Mouse (Mus musculus) c-Kit-positive CD71-negative TER-119-negative erythroid progenitor cells, embryonic 14.5 days (primary cell): Measurements from ENCODE around the gene Bdp1.
A peak's percentile ranks its signal among the peaks of the same experiment; 100 is the strongest.
"Not testable (repeated sequence)": the region's sequence is repeated elsewhere in the genome, so short reads cannot be mapped to it uniquely, and the experiment has no call there.

Source experiments
- DNase-seq: peaks from one replicate; pipeline ENCODE4 v3.0.0-alpha.2; 2013; ENCODE audit warnings: low read depth

Gene Bdp1

DNA sequence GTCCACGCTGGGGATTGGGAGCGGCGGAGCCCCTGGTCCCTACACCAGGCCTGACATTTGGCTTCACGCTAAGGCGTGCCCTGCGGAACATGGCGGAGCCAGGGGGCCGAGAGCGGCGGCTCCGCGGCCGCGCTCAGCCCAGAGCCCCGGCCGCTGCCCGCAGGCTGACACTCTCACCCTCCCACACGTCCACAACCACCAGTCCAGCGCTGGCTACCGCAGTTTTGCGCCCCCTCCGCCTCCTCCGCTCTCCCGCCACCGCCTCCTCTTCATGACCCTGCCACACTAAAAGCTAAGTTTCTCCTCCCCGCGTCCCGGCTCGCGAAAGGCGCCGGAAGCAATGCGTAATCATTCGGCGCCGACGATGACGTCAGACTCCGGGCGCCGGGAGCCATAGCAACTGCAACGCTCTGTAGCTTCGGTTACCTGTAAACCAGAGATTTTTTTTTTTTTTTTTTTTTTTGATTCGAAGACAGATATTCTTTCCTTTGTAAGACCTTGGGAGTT, at the start of gene Bdp1:
Bdp1 (minus strand) TSS at position 323 of the 507 bp plus-strand sequence.
- DNase-seq: peak; percentile 85

DNA sequence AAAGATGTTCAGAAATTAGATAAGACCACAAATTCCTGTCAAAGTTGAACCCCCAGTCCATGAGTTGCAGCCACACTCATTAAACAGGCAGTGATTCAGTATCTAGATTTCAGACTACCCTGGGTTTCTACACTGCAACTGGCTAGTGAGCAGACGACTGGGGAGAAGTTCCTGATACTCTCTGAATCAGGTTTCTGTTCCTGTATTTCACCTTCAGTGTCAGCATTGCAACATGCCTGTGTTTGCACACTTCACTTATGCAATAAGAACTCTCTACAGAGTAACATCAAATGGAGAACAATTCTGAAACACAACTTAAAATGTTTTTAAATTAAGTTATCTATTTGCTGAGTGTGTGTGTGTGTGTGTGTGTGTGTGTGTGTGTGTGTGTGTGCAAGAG, 48.8 kb upstream of the Bdp1 start:
- peak; percentile 34 for DNase-seq

DNA sequence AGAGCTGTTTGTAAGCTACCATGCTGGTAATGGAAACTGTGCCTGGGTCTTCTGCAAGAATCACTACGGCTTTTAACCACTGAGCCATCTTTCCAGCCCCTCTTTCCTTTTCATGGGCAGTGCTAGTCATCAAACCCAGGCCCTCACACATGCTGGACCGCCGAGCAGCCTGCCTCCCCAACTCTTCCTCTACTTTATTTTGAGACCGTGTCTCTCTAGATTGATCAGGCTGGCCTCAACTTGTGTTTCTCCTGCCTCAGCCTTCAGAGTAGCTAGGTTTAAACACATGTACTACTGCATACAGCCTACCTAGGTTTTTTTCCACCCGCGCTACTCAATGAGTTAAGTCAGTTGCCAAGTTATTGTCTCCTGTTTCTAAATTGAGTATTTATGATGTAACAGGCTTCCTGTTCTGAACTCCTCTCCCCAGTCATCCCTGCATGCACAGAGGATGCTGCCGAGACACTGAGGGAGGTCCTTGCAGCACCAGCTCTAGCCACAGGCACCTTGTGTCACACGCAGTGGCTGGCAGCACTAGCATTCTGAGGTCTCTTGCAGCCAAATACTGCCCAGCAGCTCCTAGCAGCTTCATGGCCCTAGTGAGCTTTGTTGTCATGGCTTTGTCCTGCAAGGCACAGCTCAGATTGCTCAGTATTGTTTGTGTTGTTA, 37.9 kb upstream of the Bdp1 start:
- DNase-seq: no peak

DNA sequence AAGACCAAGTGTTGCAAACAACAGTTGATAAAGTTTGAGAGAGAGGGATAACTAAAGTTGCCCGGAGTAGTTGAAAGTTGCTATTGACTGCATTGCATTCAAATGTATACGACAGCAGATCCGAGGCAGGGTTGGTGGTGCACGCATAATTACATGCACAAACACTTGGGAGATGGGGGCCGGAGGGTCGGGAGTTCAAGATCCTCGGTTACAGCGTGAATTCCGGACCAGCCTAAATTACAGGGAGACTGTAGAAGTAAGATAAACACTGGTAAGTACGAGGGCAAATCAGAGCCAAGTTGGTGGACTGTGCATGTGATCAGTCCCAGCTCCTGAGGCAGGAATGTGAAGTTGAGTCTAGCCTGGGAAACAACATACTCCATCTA, 21.4 kb upstream of the Bdp1 start:
- no peak for DNase-seq

DNA sequence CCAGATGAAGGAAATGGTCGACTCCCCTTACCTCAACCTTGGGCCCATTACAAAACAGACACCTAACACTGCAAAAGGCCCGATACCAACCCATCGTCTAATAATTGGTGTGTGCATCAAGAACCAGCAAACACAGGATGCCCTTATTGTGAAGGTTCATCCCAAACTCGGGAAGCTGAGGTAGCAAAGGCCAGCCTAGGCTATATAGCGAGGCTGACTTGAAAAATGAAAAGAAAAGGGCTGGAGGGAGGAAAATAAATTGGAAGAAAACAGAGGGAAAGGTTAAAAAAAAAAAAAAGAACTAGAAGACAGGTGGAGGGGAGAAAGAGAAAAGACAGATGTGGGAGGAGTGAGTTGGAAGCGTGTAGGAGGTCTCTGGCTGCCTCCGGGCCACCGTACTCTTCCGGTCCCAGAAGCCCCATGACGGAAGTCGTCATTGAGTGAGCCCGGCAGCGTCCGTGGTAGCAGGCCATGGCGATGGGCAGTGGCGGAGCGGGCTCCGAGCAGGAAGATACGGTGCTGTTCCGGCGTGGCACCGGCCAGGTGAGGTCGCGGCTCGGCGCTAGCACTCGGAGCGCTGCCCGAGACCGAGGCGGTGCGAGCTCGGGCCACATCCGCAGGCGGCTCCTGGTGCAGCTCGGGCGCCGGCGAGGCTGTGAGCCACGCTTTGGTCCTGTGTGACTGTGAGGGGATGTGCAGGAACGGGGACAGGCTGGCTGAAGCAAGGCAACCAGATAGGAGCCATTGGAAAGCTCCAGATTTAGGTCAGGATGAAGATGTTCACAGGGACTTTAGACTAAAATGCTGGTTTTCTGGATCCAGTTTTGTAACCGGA, 20.8 kb upstream of the Bdp1 start, which contains the start of gene Smn1:
Smn1 (plus strand) TSS at position 430 of the 835 bp plus-strand sequence.
- peak; percentile 83 for DNase-seq

DNA sequence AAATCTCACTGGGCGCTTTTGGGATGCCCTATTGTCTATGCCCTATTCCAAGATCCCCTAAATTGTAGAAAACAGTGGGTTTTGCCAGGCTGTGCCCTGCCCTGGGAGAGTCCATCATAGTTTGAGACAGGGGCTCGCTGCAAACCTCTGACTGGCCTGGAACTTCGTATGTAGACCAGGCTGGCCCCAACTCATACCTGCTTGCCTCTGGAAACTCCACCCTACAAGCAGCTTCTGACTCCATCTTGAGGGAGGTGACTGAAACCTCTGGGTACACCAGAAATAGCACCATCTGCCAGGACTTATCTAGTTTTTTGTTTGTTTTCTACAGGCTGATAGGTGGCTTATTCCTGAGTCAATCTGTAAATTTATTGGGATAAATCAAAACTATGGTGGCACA, 20.1 kb upstream of the Bdp1 start:
- no peak for DNase-seq

DNA sequence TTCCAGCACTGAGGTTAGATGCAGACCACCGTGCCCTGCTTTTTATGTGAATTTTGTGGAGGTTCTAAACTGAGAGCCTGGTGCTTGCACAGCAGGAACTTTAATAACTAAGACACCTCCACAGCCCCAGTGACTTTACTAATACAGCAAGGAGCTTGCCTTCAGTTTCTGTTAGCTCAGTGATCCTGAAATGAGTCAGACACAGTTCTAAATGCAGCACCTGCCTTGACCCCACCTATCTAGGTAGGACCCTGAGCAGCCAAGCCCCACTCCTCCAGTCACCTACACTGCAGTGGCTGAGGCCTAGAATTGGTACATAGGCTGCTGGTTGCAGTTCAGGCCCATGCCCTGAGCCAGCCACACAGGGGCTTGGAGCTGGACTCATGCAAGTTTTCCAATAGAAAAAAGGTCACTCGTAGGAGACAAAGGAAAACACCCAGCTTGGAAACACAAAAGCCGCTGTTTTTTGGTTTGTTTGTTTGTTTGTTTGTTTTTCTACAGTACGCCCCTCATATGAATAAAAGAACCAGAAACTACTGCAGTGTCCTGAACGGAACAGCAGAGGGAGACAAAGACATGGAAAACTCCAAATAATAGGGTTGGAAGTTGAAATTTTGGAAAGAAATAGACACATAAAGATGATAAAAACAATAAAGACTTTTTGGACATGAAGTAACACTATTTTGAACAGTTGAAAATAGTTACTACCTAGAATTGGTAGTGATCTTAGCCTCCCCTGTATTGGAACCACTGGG, 8.5 kb upstream of the Bdp1 start:
- DNase-seq: no peak

DNA sequence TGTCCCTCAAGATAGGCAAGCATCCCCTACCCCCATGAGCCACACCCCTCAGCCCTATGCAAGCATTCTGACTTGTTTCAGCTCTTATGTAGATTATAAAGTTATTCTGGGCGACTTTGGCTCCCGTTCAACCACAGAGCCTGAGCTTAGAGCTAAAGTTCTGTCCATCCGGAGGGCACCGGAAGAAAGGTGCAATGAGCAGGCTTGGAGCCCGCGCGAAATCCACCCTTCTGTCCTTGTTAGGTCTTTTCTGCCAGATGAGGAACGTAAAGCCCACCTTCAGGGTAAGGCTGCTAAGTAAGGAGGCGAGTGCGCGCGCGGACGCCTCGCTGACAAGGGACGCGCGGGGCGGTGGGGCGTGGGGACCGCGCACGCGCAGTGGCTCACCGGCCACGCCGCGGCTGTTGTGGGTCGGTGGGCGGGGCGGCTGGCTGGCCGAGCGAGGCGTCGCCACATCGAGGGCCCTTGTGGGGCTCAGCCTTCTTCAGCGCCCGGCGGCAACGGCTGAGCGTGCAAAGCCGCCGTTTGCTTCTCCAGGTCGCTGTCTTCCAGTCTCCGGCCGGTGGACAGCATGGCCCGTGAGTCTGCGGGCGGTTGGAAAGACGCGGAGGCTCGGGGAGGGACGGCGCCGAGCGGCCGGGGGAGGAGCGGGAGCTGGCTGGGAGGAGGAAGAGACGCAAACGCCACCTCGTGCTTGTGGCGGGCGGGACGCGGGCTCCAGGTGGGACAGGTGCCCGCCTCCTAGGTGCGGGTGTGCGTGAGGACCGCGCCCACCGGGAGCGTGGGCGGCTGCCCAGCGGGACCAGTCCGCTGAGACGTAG, 4.0 kb upstream of the Bdp1 start, which contains the start of gene Serf1:
Serf1 (plus strand) TSS at position 361 of the 821 bp plus-strand sequence.
- no peak for DNase-seq

DNA sequence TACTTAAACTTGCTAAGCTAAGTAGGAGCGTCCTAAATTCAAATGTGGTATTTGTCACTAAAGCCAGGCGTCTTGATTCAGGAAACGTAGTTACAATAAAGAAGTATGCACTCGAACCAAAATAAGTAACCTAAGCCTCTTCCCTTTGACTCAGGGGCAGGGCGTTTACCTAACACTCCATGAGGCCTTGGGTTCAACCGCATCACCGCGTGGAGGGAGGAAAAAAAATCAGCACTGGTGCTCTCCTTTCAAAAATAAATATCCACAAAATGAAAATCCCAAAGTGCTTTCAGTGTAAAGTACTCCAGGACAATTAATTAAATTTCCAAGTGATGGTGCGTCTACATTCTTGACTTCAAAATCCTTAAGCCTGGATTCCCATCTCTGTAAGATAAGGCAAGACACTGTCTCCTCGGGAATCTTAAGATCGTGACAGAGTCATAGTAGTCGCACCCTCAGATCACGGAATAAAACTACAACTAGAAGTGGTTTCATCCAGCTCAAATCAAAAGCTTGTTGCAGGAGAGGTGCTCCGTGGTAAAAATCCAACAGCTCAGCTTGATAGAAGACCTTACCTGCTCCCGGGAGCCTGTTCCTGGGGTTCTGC, 715 bp downstream of the Bdp1 start:
- no peak for DNase-seq

DNA sequence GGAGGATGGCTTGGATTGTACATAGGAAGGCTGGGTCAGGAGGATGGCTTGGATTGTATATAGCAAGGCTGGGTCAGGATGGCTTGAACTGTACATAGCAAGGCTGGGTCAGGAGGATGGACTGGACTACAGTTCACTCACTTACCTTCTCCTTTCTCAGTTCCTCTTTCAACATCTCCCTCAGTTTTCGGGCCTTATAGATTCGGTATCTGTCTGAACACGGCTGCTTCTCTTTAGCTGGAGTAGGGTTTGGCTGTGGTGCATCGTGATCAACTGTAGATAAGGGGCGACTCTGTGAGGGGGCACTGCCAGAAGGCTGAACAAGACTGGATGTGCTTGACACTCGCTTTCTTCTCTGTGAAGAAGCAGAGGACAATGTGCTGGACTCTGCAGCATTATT, 5.1 kb downstream of the Bdp1 start:
- no peak for DNase-seq

DNA sequence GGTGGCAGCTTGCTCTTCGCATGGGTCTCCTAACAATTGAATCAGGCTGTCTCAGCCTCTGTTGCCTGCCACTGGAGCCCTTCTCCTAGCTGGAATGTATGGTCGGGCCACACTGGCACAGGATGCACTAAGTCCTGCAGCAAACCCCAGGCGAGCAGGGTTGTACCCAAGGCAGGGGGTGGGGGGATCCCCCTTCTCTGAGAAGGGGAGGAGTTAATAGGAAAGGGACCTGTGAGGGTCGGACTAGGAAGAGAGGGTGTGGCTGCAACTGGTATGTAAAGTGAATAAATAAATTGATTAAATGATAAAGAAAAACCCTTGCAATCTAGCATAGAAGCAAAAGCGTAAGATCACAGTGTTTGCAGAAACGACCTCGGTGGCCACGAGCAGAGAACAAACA, 32.4 kb downstream of the Bdp1 start:
- no peak for DNase-seq

DNA sequence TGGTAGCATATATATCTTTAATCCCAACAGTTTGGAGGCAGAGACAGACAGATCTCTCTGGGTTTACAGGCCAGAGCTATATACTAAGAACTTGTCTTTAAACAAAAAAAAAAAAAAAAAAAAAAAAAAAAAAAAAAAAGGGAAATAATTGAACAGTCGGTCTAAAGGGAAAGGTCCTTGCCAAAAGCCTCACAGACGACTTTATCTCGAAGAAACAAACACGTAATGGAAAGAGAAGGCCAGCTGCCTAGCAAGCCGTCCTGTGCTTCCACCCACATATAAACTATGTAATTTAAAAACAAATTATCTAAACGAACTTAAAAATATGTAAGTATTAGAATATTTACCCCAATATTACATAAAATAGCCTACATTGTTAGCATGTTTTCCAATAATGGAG, 36.0 kb downstream of the Bdp1 start:
- DNase-seq: no peak

DNA sequence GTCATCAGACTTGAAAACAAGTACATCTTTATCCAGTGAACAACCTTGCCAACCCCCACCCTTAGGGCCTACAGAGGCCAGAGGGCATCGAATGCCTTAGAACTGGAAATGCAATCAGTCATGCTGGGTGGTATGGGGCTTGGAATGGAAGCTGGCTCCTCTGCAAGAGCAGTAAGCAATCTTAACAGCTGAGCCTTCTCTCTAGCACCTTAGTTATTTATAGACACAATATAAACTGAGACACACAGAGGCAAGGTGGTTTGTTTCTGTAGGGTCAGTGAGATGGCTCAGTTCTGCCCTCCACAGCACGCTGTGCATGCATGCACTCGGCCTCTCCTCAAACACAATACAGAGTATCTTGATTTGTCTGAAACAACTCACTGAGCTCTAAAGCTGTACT, 39.9 kb downstream of the Bdp1 start:
- no peak for DNase-seq

DNA sequence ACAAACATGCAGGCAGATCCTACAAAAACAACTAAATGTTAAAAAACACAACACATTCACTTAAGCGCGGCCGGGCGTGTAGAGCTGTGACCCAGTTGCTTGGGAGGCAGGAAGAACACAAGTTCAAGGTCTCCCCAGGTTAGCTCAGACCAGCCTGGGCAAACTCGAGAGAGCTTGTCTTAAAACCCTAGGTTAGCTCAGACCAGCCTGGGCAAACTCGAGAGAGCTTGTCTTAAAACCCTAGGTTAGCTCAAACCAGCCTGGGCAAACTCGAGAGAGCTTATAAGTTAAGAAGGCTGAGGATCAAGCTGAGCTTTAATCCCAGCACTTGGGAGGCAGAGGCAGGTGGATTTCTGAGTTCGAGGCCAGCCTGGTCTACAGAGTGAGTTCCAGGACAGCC, 46.1 kb downstream of the Bdp1 start:
- not testable (repeated sequence) for DNase-seq

DNA sequence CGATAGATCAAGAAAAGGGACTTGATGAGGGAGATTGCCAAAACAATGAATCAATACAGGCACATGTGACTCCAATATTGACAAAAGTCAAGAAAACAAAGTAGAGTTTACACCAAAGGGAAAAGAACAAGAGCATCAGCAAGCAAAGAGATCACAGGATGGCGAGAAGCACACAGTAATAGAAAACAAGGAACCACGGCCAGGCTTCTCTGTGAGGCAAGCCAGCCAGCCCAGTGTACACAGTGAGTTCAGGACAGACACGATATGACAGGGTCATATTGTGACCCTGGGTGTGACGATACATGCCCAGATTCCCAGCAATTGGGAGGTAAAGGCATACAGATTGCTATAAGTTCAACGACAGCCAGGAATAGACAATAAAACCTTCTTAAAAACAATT, 77.9 kb downstream of the Bdp1 start:
- no peak for DNase-seq

DNA sequence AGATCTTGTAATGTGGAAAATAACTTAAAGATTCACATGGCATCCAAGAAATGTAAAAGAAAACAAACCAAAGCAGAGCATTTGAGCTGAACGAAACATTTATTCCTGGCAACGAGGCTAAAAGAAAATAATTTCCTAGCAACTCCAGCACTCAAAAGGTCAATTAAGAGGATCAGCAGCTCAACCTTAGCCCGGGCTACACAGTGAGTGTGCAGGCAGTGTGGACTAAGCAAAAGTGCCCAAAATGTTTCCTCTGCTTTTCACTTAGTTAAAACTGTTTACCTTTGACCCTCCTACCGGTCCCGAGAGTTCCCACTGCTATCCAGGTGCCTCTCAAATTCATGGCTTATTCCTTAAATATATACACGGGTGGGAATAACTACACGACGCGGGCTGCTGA, 87.0 kb downstream of the Bdp1 start:
- DNase-seq: no peak

DNA sequence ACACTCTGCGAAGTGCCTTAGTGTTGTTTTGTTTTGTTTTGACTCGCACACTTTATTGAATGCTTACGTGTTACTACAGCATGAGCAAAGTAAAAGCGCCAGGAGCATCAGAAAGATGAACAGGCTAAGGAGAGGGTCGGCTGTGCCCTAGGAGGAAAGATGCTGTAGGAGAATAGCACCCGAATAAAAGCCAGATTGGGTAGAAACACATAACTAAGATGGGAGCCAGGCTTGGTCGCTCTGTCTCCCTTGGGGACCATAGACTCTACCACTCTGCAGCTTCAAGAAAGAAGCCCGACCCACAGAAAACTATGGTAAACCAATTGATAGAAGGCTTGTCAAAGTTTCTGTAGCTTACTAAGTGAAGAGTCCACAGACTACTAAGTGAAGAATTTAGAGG, 87.9 kb downstream of the Bdp1 start:
- no peak for DNase-seq

DNA sequence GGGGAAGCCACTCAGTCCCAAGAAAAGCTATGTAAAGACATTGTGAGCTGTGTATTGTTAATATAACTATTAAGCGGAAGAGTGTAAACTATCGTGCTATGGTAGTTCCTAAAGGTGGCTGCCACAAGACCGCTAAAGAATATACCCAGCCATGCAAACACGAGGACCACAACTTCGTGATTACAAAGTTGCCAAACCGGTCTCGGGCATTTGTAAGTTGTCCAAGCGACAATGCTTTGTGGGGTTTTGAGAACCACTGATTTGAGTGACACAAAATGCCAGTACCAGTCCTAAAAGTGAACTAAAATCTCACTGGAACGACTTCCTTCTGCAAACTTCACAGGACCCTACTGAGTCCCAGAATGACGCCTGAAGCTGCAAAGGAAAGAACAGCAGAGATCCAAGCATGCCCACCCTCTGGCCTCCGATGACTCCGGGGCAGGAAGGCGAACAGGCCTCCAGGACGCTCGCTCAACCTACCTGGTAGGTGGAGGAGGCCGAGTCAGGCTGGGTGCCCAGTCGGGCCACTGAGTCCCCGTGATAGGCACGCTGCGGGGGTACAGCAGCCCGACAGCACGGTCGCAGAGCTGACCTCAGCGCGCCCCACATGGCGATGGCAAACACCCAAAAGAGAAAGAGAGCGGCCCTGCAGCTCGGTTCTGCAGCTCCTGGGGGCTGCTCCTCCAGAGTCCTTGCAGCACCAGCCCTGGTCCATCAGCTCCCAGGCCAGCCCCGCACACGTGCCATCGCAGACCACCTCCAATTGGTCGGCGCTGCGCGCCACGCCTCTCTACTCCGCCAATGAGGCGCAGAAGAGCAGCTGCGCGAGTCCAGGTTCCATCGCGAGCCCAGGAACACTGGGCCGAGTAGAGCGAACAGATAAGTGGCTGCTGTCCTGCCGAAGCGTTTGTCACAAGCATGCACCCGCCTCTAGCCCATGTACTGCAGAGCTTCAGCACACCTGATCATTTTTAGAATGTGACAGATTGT, 88.7 kb downstream of the Bdp1 start, which contains the start of gene Mccc2:
Mccc2 (minus strand) TSS at position 734 of the 990 bp plus-strand sequence.
- DNase-seq: peak; percentile 78

DNA sequence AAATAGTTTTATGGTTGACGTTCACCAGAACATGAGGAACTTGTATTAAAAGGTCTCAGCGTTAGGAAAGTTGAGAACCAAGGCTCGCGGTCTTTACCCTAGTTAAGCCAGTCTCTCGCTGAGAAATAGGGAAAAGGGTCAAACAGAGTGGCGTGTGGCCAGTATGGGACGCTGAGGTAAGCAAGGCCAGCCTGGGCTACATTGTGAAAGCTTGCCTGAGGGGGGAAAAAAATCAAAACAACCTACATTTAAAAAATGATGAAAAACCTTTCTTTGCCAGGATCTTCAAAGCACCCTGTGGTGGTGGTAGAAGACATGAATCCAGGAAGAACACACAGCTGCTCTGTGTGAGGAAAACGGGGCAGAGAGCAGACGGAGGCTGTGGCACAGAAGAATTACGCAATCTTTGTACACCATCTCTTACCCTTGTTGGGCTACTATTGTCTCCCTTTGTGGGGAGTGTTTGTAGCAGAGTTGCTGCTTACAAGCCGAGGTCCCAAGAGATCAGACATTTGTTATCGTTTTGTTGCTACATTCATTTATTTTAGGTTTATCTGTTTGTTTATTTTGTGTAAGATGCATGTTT, 97.9 kb downstream of the Bdp1 start:
- DNase-seq: no peak
